12 mouse cellular contexts compared by ENCODE assay signal in genomic region chr1:77140906-77141305, GRCm38 (mm10).
DNase-seq lines count a peak whose midpoint lies in the region; ATAC-seq and TF ChIP-seq lines count a peak whose summit lies in the region.
"Had no signal": no experiment of that assay in that cellular context is flagged by ENCODE, and none has a peak within 500 bp of the region (broad histone marks: within the 10 kb centered on the region; RNA-seq: fewer than 3 reads in every experiment).

No protein-coding gene starts in this region.

- WGBS in neural tube, embryonic 15.5 days = 67% methylated on average over 7 of the region's 7 CpGs
- 87% methylated on average over 7 of the region's 7 CpGs for WGBS in intestine, postnatal 0 days

- no peak overlapping the region for H3K4me3 ChIP-seq in neural tube, embryonic 15.5 days (replicated peaks)
- no peak overlapping the region for H3K4me3 ChIP-seq in intestine, postnatal 0 days (ENCODE audit: low read depth, low read length)
- H3K4me3 ChIP-seq: embryonic facial prominence, embryonic 13.5 days; liver, embryonic 12.5 days had no signal

- no peaks in the 10 kb centered on the region for H3K27me3 ChIP-seq in neural tube, embryonic 15.5 days (replicated peaks)
- no peaks in the 10 kb centered on the region for H3K27me3 ChIP-seq in intestine, postnatal 0 days (replicated peaks; ENCODE audit: control insufficient read depth, insufficient read depth, low read length)
- H3K27me3 ChIP-seq: embryonic facial prominence, embryonic 13.5 days; liver, embryonic 12.5 days had no signal

- ATAC-seq in neural tube, embryonic 15.5 days (ENCODE audit: low FRiP score) = no peak
- no peak for ATAC-seq in intestine, postnatal 0 days
- no peak for ATAC-seq in megakaryocyte progenitor cell, adult 5-6 weeks (replicated peaks; ENCODE audit: poor library complexity)
- ATAC-seq: liver, embryonic 12.5 days; midbrain, embryonic 16.5 days had no signal

- DNase-seq in cerebellum, postnatal 10 days = peak; percentile 3 to 13
- DNase-seq in cerebellum, adult 9-10 months = no peak
- peak; percentile 43 for DNase-seq in neural tube, embryonic 10.5 days (ENCODE audit: extremely low spot score, low spot score)
- peak; percentile 7 for DNase-seq in heart, postnatal 4 days
- no peak for DNase-seq in adipocyte (ENCODE audit: low spot score)

- H3K4me2 ChIP-seq in neural tube, embryonic 15.5 days = no peak overlapping the region
- no peak overlapping the region for H3K4me2 ChIP-seq in intestine, postnatal 0 days (replicated peaks; ENCODE audit: low read depth)
- H3K4me2 ChIP-seq: embryonic facial prominence, embryonic 13.5 days; liver, embryonic 12.5 days had no signal

- H3K9me3 ChIP-seq in neural tube, embryonic 15.5 days (replicated peaks) = no peaks in the 10 kb centered on the region
- no peaks in the 10 kb centered on the region for H3K9me3 ChIP-seq in intestine, postnatal 0 days (ENCODE audit: control insufficient read depth)
- H3K9me3 ChIP-seq: embryonic facial prominence, embryonic 13.5 days; liver, embryonic 12.5 days had no signal

- no peak overlapping the region for H3K27ac ChIP-seq in neural tube, embryonic 15.5 days (replicated peaks)
- H3K27ac ChIP-seq in intestine, postnatal 0 days (ENCODE audit: low read depth, low read length) = no peak overlapping the region
- H3K27ac ChIP-seq: embryonic facial prominence, embryonic 13.5 days; liver, embryonic 12.5 days; stomach, postnatal 0 days had no signal

- no peak for TF ChIP-seq CTCF in intestine, postnatal 0 days (IDR thresholded peaks at IDR 0.05; ENCODE audit: low read depth)

- no peaks in the 10 kb centered on the region for H3K36me3 ChIP-seq in neural tube, embryonic 15.5 days
- no peaks in the 10 kb centered on the region for H3K36me3 ChIP-seq in intestine, postnatal 0 days (ENCODE audit: control insufficient read depth, insufficient read depth)
- H3K36me3 ChIP-seq: embryonic facial prominence, embryonic 13.5 days; liver, embryonic 12.5 days had no signal

- no peaks in the 10 kb centered on the region for H3K4me1 ChIP-seq in neural tube, embryonic 15.5 days
- H3K4me1 ChIP-seq in intestine, postnatal 0 days (replicated peaks; ENCODE audit: control insufficient read depth, insufficient read depth, low read length) = no peaks in the 10 kb centered on the region
- H3K4me1 ChIP-seq: liver, embryonic 12.5 days had no signal

- no peak overlapping the region for H3K9ac ChIP-seq in neural tube, embryonic 15.5 days (replicated peaks)
- no peak overlapping the region for H3K9ac ChIP-seq in intestine, postnatal 0 days (ENCODE audit: low read depth, low read length)
- H3K9ac ChIP-seq: embryonic facial prominence, embryonic 13.5 days; liver, embryonic 12.5 days had no signal

Comparison
In these comparisons a context has a peak if more than half of its experiments do, and no peak if none do; other contexts are left out.
1. DNase-seq: peak in cerebellum, postnatal 10 days (2 of 2), neural tube, embryonic 10.5 days (single experiment) and heart, postnatal 4 days (single experiment); none in cerebellum, adult 9-10 months (single experiment) and adipocyte (single experiment).